Mouse (Mus musculus) cerebellum, adult 2 months (tissue): Measurements from ENCODE around the gene Afp.

Source experiments
- CTCF ChIP-seq: fragments of 200-500 bp; IDR thresholded peaks from 2 replicates; pipeline ENCODE4 v1.5.1; 2011; ENCODE audit warnings: low read depth, mild to moderate bottlenecking, control low read depth, low read length, moderate library complexity, borderline replicate concordance; ENCODE audit not compliant: insufficient read depth
- POLR2A ChIP-seq: fragments of 200-500 bp; IDR thresholded peaks from 2 replicates; pipeline ENCODE4 v1.6.1; 2011; ENCODE audit warnings: low read length, control low read depth, borderline replicate concordance; ENCODE audit not compliant: insufficient read depth

GRCm38 (mm10) chr5:90509828-90510592, 19.5 kb downstream of the Afp start:
- TF ChIP-seq CTCF (no peak), POLR2A (no peak)
